Mouse (Mus musculus): ENCODE results near the gene Ganc. TPM values are rescaled to one million over a fixed set of nuclear protein-coding genes. Genes with fewer than 3 reads are reported as not detected.

The Ganc gene
- polyA plus RNA-seq, 1 experiment from 2014 or later: 12.9 TPM

GRCm38 (mm10) chr2:120446373-120446772 is 42.7 kb downstream of the Ganc start:
- no peaks in the 10 kb centered on the region for H3K4me1 ChIP-seq (ENCODE audit: insufficient read depth, low read length)
- no peak for ATAC-seq (ENCODE audit: low FRiP score, low TSS enrichment)
- H3K9me3 ChIP-seq (ENCODE audit: low read length): no peaks in the 10 kb centered on the region
- 80% methylated on average over 10 of the region's 10 CpGs for WGBS
- no peak overlapping the region for H3K4me3 ChIP-seq (ENCODE audit: low read length)
- no peaks in the 10 kb centered on the region for H3K27me3 ChIP-seq (ENCODE audit: insufficient read depth, low read length)
- no peak overlapping the region for H3K4me2 ChIP-seq (replicated peaks; ENCODE audit: low read depth, low read length)
- no peaks in the 10 kb centered on the region for H3K36me3 ChIP-seq (ENCODE audit: insufficient read depth, low read length)
- H3K27ac ChIP-seq (ENCODE audit: low read length): no peak overlapping the region
- H3K9ac ChIP-seq (replicated peaks; ENCODE audit: low read length): no peak overlapping the region

DNA sequence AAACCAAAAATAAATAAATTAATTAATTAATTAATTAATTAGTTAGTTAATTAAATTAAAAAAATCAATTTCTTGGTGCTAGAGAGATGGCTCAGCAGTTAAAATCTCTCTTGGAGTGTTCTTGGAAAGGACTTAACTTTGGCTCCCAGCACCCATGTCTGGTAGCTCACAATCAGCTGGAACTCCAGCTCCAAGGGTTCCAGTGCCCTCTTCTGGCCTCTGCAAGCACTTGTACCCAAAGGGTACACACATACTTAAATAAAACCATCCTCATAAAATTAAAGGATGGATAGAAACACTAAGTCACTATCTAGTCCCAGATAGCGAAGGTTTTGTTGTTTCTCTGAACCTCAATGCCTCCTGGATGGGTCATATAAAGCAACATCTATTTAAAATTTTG is 43.6 kb downstream of the Ganc start:
- no peaks in the 10 kb centered on the region for H3K9me3 ChIP-seq (ENCODE audit: low read length)
- WGBS: 95% methylated on average over 1 of the region's 1 CpGs
- H3K27ac ChIP-seq (ENCODE audit: low read length): no peak overlapping the region
- no peak overlapping the region for H3K9ac ChIP-seq (replicated peaks; ENCODE audit: low read length)
- ATAC-seq (ENCODE audit: low FRiP score, low TSS enrichment): no peak
- H3K36me3 ChIP-seq (ENCODE audit: insufficient read depth, low read length): no peaks in the 10 kb centered on the region
- no peak overlapping the region for H3K4me3 ChIP-seq (ENCODE audit: low read length)
- no peaks in the 10 kb centered on the region for H3K4me1 ChIP-seq (ENCODE audit: insufficient read depth, low read length)
- no peaks in the 10 kb centered on the region for H3K27me3 ChIP-seq (ENCODE audit: insufficient read depth, low read length)
- no peak overlapping the region for H3K4me2 ChIP-seq (replicated peaks; ENCODE audit: low read depth, low read length)

DNA sequence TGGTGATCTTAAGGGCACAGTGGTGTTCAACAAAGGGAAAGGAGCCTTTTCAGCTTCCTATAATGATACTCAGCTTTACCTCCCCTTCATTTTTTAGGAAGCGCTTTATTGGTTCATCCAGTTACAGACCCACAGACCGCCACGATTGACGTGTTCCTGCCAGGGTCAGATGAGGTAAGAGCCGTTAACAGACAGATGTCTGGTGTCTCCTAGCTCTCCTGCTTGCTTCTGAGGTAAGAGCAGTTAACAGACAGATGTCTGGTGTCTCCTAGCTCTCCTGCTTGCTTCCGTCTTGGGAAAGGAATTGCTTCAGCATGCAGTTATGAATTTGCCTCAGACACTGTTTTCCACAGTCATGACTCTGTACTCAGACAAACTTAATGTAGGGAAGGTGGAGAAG is 47.0 kb downstream of the Ganc start:
- Histone ChIP-seq H3K27me3 (ENCODE audit: insufficient read depth, low read length) (no peaks in the 10 kb centered on the region), H3K4me2 (replicated peaks; ENCODE audit: low read depth, low read length) (no peak overlapping the region), H3K36me3 (ENCODE audit: insufficient read depth, low read length) (no peaks in the 10 kb centered on the region), H3K9ac (replicated peaks; ENCODE audit: low read length) (no peak overlapping the region), H3K9me3 (ENCODE audit: low read length) (no peaks in the 10 kb centered on the region), H3K4me3 (ENCODE audit: low read length) (no peak overlapping the region), H3K27ac (ENCODE audit: low read length) (no peak overlapping the region), H3K4me1 (ENCODE audit: insufficient read depth, low read length) (no peaks in the 10 kb centered on the region)
- no peak for ATAC-seq (ENCODE audit: low FRiP score, low TSS enrichment)
- 71% methylated on average over 6 of the region's 6 CpGs for WGBS

DNA sequence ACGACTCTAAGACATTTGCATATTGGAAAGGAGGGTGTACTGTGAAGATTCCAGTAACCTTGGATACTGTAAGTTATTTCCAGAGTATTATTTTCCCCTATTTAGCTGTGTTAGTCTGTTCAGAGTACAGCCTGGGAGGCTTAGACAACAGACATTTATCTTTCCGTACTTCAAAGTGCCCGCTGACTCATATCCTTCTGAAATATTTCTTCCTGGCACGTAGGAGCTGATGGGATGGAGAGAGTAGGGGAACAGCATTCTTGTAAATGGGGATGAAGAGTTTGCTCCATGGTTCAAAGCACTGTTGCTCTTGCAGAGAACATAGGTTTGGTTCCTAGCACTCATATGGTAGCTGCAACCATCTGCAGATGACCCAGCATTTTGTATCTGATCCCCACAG is 48.9 kb downstream of the Ganc start:
- Histone ChIP-seq H3K9ac (replicated peaks; ENCODE audit: low read length) (no peak overlapping the region), H3K4me3 (ENCODE audit: low read length) (no peak overlapping the region), H3K27me3 (ENCODE audit: insufficient read depth, low read length) (no peaks in the 10 kb centered on the region), H3K9me3 (ENCODE audit: low read length) (no peaks in the 10 kb centered on the region), H3K27ac (ENCODE audit: low read length) (no peak overlapping the region), H3K4me1 (ENCODE audit: insufficient read depth, low read length) (no peaks in the 10 kb centered on the region), H3K4me2 (replicated peaks; ENCODE audit: low read depth, low read length) (no peak overlapping the region), H3K36me3 (ENCODE audit: insufficient read depth, low read length) (no peaks in the 10 kb centered on the region)
- 51% methylated on average over 4 of the region's 4 CpGs for WGBS
- ATAC-seq (ENCODE audit: low FRiP score, low TSS enrichment): no peak

GRCm38 (mm10) chr2:120454987-120455386 is 51.3 kb downstream of the Ganc start:
- no peaks in the 10 kb centered on the region for H3K36me3 ChIP-seq (ENCODE audit: insufficient read depth, low read length)
- no peak overlapping the region for H3K9ac ChIP-seq (replicated peaks; ENCODE audit: low read length)
- no peak overlapping the region for H3K4me2 ChIP-seq (replicated peaks; ENCODE audit: low read depth, low read length)
- no peak overlapping the region for H3K4me3 ChIP-seq (ENCODE audit: low read length)
- no peaks in the 10 kb centered on the region for H3K9me3 ChIP-seq (ENCODE audit: low read length)
- H3K27me3 ChIP-seq (ENCODE audit: insufficient read depth, low read length): no peaks in the 10 kb centered on the region
- 60% methylated on average over 2 of the region's 2 CpGs for WGBS
- no peak for ATAC-seq (ENCODE audit: low FRiP score, low TSS enrichment)
- H3K27ac ChIP-seq (ENCODE audit: low read length): no peak overlapping the region
- H3K4me1 ChIP-seq (ENCODE audit: insufficient read depth, low read length): no peaks in the 10 kb centered on the region

GRCm38 (mm10) chr2:120455719-120456118 is 52.0 kb downstream of the Ganc start, which contains the start of gene Capn3:
Gene Capn3, plus strand, starts transcription at chr2:120456019.
- Histone ChIP-seq H3K4me2 (replicated peaks; ENCODE audit: low read depth, low read length) (no peak within 1 kb of the TSS), H3K9ac (replicated peaks; ENCODE audit: low read length) (no peak within 1 kb of the TSS), H3K36me3 (ENCODE audit: insufficient read depth, low read length) (no peaks in the 10 kb centered on the region), H3K27me3 (ENCODE audit: insufficient read depth, low read length) (no peaks in the 10 kb centered on the region), H3K4me1 (ENCODE audit: insufficient read depth, low read length) (no peaks in the 10 kb centered on the region), H3K9me3 (ENCODE audit: low read length) (no peaks in the 10 kb centered on the region), H3K27ac (ENCODE audit: low read length) (no peak within 1 kb of the TSS), H3K4me3 (ENCODE audit: low read length) (no peak within 1 kb of the TSS)
- no peak for ATAC-seq (ENCODE audit: low FRiP score, low TSS enrichment)
- WGBS: 69% methylated on average over 4 of the region's 4 CpGs

DNA sequence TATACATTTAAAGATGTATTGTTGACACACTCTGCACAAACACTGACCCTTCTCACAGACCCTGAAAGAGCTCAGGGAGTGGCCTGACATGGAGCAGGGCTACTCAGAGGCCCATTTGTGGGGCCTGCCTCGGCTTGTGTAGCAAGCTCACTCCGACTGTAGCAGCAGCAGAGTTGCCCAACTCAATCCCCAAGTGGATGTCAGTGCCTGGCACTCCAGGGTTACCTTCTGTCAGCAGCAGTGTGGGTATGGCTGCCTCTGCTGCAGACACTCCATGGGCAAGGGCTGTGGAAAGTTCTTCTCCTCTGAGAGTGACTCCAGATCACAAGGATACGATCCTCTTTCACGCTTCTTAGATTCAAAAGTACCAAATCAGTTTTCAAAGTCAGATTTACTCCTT is 56.5 kb downstream of the Ganc start:
- Histone ChIP-seq H3K4me3 (ENCODE audit: low read length) (no peak overlapping the region), H3K4me1 (ENCODE audit: insufficient read depth, low read length) (no peaks in the 10 kb centered on the region), H3K27me3 (ENCODE audit: insufficient read depth, low read length) (no peaks in the 10 kb centered on the region), H3K27ac (ENCODE audit: low read length) (no peak overlapping the region), H3K36me3 (ENCODE audit: insufficient read depth, low read length) (no peaks in the 10 kb centered on the region), H3K9me3 (ENCODE audit: low read length) (no peaks in the 10 kb centered on the region), H3K9ac (replicated peaks; ENCODE audit: low read length) (no peak overlapping the region), H3K4me2 (replicated peaks; ENCODE audit: low read depth, low read length) (no peak overlapping the region)
- ATAC-seq (ENCODE audit: low FRiP score, low TSS enrichment): no peak
- WGBS: 83% methylated on average over 4 of the region's 4 CpGs

DNA sequence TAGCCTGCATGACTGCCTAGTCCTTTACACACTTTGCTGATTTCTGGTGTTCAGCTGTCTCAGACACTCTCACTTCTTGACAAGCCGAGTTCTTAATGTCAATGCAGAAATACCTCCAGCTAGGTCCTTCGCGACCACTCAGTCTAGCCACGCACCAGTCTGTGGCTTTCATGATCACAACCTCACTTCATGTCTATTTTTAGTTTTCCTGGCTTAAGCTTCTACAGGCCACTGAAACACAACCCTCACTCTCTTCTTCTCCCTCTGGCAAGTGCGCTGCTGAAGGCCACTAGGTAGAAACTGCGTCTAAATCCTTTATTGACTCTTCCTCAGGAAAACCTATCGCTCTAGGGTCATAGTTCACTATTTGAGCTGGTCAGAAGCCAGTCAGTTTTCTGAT is 59.6 kb downstream of the Ganc start:
- Histone ChIP-seq H3K4me1 (ENCODE audit: insufficient read depth, low read length) (no peaks in the 10 kb centered on the region), H3K4me2 (replicated peaks; ENCODE audit: low read depth, low read length) (no peak overlapping the region), H3K9me3 (ENCODE audit: low read length) (no peaks in the 10 kb centered on the region), H3K27ac (ENCODE audit: low read length) (no peak overlapping the region), H3K36me3 (ENCODE audit: insufficient read depth, low read length) (no peaks in the 10 kb centered on the region), H3K4me3 (ENCODE audit: low read length) (no peak overlapping the region), H3K9ac (replicated peaks; ENCODE audit: low read length) (no peak overlapping the region), H3K27me3 (ENCODE audit: insufficient read depth, low read length) (no peaks in the 10 kb centered on the region)
- whole genome bisulfite sequencing: 84% methylated on average over 7 of the region's 7 CpGs
- ATAC-seq (ENCODE audit: low FRiP score, low TSS enrichment): no peak

GRCm38 (mm10) chr2:120464091-120464490 is 60.4 kb downstream of the Ganc start:
- H3K9me3 ChIP-seq (ENCODE audit: low read length): no peaks in the 10 kb centered on the region
- 70% methylated on average over 8 of the region's 8 CpGs for WGBS
- ATAC-seq (ENCODE audit: low FRiP score, low TSS enrichment): no peak

DNA sequence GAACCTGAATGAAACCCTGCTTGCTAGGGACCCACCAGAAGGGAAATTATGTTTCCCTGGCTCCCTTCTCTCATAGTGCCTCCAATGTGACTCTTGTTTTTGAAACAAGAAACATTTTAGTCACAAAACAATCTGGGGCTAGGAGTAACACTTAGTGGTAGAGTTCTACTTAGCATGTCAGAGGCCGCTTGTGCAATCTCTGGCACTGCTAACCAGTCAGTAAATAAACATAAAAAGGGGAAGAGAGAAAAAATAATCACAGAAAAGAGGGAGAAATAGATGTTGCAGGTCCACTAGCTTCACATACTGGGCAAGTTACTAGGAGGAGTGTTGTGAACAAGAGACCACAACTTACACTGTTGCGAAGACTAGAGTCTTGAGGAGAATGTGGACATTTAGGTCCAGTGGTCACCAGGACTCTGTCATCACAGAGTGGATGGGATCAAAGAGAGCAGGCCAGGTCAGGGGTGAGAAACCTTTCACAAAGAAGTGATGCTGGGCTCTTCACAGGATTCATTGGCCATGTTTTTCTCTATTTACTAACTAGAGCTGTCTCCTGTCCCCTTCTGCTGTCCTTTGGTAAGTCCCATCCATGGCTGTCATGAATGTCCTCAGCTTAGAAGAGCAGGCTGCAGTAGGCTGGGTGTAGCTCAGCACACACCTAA is 61.2 kb downstream of the Ganc start:
- Histone ChIP-seq H3K36me3 (ENCODE audit: insufficient read depth, low read length) (no peaks in the 10 kb centered on the region), H3K9ac (replicated peaks; ENCODE audit: low read length) (no peak overlapping the region), H3K27ac (ENCODE audit: low read length) (no peak overlapping the region), H3K4me3 (ENCODE audit: low read length) (no peak overlapping the region), H3K27me3 (ENCODE audit: insufficient read depth, low read length) (no peaks in the 10 kb centered on the region), H3K4me1 (ENCODE audit: insufficient read depth, low read length) (no peaks in the 10 kb centered on the region), H3K9me3 (ENCODE audit: low read length) (no peaks in the 10 kb centered on the region), H3K4me2 (replicated peaks; ENCODE audit: low read depth, low read length) (no peak overlapping the region)
- no peak for ATAC-seq (ENCODE audit: low FRiP score, low TSS enrichment)
- 94% methylated on average over 2 of the region's 2 CpGs for WGBS

More at GRCm38 (mm10) chr2:120464091-120464490, 60.4 kb downstream of the Ganc start:
- Histone ChIP-seq H3K27me3 (ENCODE audit: insufficient read depth, low read length) (no peaks in the 10 kb centered on the region), H3K36me3 (ENCODE audit: insufficient read depth, low read length) (no peaks in the 10 kb centered on the region), H3K4me1 (ENCODE audit: insufficient read depth, low read length) (no peaks in the 10 kb centered on the region), H3K27ac (ENCODE audit: low read length) (no peak overlapping the region), H3K4me3 (ENCODE audit: low read length) (no peak overlapping the region), H3K9ac (replicated peaks; ENCODE audit: low read length) (no peak overlapping the region), H3K4me2 (replicated peaks; ENCODE audit: low read depth, low read length) (no peak overlapping the region)
